Mouse (Mus musculus): ENCODE measurements around the gene Gapvd1.

Gapvd1 gene

DNA sequence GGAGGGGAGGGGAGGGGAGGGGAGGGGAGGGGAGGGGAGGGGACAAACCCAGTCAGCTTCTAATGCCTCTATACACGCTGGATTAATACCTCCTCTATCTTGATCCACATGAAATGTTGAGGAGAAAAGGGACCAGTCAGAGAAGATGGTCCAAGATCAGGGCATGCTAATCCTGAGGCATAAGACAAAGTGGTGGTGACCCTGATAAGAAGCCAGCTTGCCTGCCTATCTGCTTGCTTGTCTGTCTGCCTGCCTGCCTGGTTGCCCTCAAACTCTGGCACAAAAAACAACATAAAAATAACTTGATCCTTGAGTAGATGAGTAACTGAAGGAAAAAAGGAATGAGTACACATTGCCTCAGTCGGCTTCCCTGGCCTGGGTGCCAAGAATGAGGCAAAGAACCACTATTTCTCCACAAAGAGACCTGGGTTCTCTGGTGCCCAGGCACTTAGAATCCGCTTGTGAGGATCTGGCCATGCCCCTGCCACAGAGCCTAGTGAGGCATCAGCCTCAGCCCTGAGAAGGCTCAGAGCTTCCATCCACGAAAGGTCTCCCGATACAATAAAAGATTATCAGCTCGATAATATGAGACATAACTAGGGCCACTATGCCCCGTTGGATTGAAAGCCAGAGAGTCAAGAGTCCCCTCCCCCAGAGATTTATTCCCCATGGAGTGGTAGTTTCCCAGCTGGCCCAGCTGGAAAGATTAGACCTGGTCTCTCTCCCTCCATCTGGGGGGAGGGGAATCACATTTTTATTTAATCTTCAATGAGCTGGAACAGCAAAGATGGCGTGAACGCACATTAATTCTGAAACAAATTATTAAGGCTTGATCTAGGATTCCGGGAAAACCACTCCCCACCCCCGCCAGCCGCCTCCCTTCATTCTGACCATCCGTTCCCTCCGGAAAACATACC lies 119.5 kb downstream of the Gapvd1 start:
- no peak for DNase-seq (ENCODE audit: low spot score in 2 of 2)

DNA sequence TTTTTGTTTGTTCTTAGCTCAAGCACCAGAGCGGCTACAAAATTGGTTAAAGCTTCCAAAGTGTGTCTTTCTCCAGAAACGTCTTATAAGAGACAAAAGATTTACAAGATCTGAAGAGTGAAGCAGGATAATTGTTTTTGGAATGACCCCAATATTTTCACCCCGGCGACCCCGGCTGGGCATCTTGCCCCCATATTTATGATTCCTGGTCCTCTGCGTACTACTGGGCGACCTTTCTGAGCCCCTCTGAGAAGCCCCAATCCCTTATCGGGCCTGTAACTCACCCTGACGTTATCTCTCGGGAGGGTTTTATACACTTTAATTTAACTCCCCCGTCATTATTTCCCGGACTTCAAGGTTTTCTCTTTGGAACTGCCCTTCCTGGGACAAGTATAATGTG lies 123.0 kb downstream of the Gapvd1 start:
- DNase-seq (ENCODE audit: low spot score in 2 of 2) = no peak

DNA sequence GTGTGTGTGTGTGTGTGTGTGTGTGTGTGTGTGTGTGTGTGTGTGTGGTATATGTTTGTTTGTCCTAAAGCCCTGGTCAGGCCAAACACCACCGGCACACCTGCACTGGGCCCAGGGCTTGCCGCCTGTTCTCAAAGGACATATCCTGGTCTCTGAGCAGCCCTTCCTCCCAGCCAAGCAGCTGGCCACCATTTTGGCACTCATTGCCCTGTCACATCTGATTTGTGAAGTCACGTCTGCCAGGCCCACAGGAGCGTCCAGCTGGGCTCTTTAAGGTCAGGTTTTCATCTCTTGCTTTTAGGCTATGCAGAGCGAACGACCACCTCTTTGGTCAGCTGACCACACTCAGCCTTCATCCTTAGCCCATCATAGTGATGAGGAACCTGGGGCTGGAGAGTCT lies 124.6 kb downstream of the Gapvd1 start:
- DNase-seq (ENCODE audit: low spot score in 2 of 2) = no peak

DNA sequence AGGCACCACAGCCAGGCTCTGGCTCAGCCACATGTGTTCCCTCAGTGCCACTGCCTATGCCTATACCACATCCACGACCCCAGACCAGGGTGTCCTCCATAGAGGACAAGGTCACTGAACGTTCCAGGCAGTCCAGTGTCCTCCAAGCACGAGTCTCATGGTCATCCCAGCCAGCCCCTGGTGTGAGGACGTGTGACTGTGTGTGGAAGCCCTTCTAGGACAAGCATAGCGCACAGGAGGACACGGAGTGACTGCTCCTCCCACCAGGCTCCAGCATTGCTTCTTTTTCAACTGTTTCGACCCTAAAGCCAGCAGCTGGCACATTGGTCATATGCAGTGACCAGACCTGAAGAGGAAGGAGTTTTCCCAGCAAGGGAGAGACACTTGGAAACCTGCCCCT lies 125.3 kb downstream of the Gapvd1 start:
- DNase-seq (ENCODE audit: low spot score in 2 of 2) = no peak

DNA sequence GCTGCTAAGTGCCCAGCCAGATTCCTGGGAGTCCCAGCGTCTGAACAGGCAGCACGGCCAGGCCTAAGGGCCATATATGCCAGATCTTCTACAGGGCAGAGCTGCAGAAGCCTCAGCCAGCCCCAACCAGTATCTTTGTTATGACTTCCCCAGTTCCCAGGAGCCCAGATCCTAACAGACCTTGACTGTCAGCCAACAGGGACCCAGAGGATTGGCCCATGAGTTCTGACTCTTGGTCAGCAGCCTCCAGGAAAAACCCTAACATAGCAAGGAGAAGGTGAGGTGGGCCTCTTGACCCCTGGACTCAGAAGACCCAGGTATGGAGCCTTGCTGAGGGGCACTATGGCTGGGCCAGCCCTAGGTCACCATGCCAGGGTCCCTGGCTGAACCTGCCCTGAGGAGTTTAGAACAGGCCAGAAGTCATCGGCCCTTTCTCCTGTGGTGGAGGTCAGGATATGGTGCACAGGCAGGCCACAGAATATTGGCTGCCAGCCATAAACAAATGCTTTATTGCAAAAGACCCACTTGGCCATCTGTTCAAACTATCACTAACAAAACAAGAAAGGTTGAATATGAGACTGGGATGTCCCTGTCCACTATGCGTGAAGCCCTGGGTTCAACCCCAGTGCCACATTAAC lies 126.0 kb downstream of the Gapvd1 start:
- DNase-seq (ENCODE audit: low spot score in 2 of 2) = no peak

DNA sequence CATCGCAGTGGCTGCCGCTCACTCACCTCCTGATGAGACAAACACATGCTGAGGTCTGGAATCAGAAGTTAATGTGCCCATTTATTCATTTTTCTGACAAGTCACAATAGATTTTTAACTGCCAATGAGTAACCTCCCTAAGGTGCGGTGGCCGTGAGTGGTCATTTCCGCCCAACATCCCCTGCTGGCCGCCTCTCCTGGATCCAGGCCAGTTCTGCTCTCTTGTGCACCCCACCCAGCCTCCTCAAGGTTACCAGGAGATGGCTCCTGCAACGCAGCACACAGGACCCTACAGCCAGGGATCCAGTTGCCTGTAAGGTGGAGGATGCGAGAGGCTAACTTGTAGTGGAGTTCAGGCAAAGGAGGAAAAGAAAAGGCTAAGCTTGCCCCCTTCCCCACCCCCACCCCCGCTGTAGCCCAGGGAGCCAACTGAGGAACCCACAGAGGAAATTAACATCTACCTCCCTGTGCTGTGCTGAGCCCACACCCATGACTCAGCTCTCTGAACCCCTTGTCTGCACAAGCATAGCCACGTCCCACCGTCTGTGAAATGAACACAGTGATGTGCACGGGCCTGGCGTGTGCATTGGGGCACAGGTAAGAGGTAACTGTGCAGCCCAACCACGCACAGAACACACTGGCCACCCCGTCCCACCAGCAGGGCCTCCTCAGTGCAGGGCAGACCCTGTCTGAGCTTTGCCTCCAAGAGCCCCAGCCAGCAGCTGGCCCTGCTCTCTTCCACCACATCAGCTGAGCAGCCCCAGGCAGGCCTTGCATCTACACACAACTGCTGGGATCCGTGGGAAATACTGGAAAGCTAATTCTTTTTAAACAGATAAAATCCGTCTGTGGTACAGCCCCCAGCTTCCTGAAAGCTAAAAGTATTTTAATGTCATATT lies 127.5 kb downstream of the Gapvd1 start:
- DNase-seq (ENCODE audit: low spot score in 2 of 2) = no peak

All from urinary bladder, postnatal 36 days (tissue).